Mouse (Mus musculus) megakaryocyte-erythroid progenitor cell, adult 5-6 weeks (primary cell): ENCODE measurements around the gene Olfr734. TPM values are rescaled to one million over a fixed set of nuclear protein-coding genes. Genes with fewer than 3 reads are reported as not detected.

Experiments used
- ATAC-seq: replicated peaks from 2 replicates; pipeline ENCODE4 v1.8.0; 2016; ENCODE audit warnings: mild to moderate bottlenecking, inconsistent platforms; ENCODE audit not compliant: severe bottlenecking, poor library complexity, low FRiP score, low TSS enrichment
- total RNA-seq, 2 experiments: library from RNA; stranded (forward) in 1 of 2; stranded (reverse) in 1 of 2; fragments of 200-1000, 215-1000 nt in 1 of 2; fragments of >200 nt in 1 of 2; fragmentation: Nextera tagmentation in 1 of 2; gene quantifications; 2 replicates each; pipeline ENCODE4 v1.2.3; 2014 to 2017

Gene Olfr734
- total RNA-seq (2014; fragmentation: Nextera tagmentation) (not detected in 2 replicates), total RNA-seq (2017) (not detected in 2 replicates)

- no peak for ATAC-seq
These were observed at the start of gene Olfr734 for GRCm38 (mm10) chr14:50326661-50327060. Gene Olfr734 (minus strand): TSS chr14:50326761.

GRCm38 (mm10) chr14:50363561-50363960 lies 37.0 kb upstream of the Olfr734 start:
- no peak for ATAC-seq

GRCm38 (mm10) chr14:50360480-50360879 lies 33.9 kb upstream of the Olfr734 start:
- no peak for ATAC-seq

- ATAC-seq: no peak
These were observed 31.0 kb upstream of the Olfr734 start, which contains the start of gene Tlr11 for GRCm38 (mm10) chr14:50357593-50357992. Gene Tlr11 (plus strand): TSS chr14:50357914.

- ATAC-seq: no peak
These were observed 30.2 kb upstream of the Olfr734 start for GRCm38 (mm10) chr14:50356725-50357124.

- no peak for ATAC-seq
These were observed 25.9 kb upstream of the Olfr734 start for GRCm38 (mm10) chr14:50352438-50352837.

GRCm38 (mm10) chr14:50348796-50349195 lies 22.2 kb upstream of the Olfr734 start, which contains the start of gene Olfr735:
Gene Olfr735 (minus strand): TSS chr14:50348872.
- no peak for ATAC-seq

GRCm38 (mm10) chr14:50301422-50301821 lies 25.1 kb downstream of the Olfr734 start, which contains the start of gene Olfr733:
Gene Olfr733 (minus strand): TSS chr14:50301522.
- ATAC-seq: no peak

GRCm38 (mm10) chr14:50284106-50284505 lies 42.5 kb downstream of the Olfr734 start, which contains the start of gene Olfr732:
Gene Olfr732 (minus strand): TSS chr14:50284206.
- ATAC-seq: no peak

Other genes starting within 250 kb of the Olfr734 start
- gene Olfr726, start 235.8 kb downstream of the Olfr734 start, total RNA-seq (2014; fragmentation: Nextera tagmentation): not detected in 2 replicates
- not detected in 2 replicates for gene Olfr726, start 235.8 kb downstream of the Olfr734 start, total RNA-seq (2017)
- gene Olfr727, start 203.6 kb downstream of the Olfr734 start, total RNA-seq (2014; fragmentation: Nextera tagmentation): not detected in 2 replicates
- gene Olfr727, start 203.6 kb downstream of the Olfr734 start, total RNA-seq (2017): not detected in 2 replicates
- not detected in 2 replicates for gene Olfr728, start 184.1 kb downstream of the Olfr734 start, total RNA-seq (2014; fragmentation: Nextera tagmentation)
- gene Olfr728, start 184.1 kb downstream of the Olfr734 start, total RNA-seq (2017): not detected in 2 replicates
- not detected in 2 replicates for gene Olfr729, start 173.9 kb downstream of the Olfr734 start, total RNA-seq (2014; fragmentation: Nextera tagmentation)
- not detected in 2 replicates for gene Olfr729, start 173.9 kb downstream of the Olfr734 start, total RNA-seq (2017)
- not detected in 2 replicates for gene Olfr730, start 138.6 kb downstream of the Olfr734 start, total RNA-seq (2014; fragmentation: Nextera tagmentation)
- not detected in 2 replicates for gene Olfr730, start 138.6 kb downstream of the Olfr734 start, total RNA-seq (2017)
- gene Olfr731, start 84.9 kb downstream of the Olfr734 start, total RNA-seq (2014; fragmentation: Nextera tagmentation): not detected in 2 replicates
- not detected in 2 replicates for gene Olfr731, start 84.9 kb downstream of the Olfr734 start, total RNA-seq (2017)
- gene Olfr732, start 42.6 kb downstream of the Olfr734 start, total RNA-seq (2014; fragmentation: Nextera tagmentation): not detected in 2 replicates
- gene Olfr732, start 42.6 kb downstream of the Olfr734 start, total RNA-seq (2017): not detected in 2 replicates
- gene Olfr733, start 25.2 kb downstream of the Olfr734 start, total RNA-seq (2014; fragmentation: Nextera tagmentation): not detected in 2 replicates
- gene Olfr733, start 25.2 kb downstream of the Olfr734 start, total RNA-seq (2017): not detected in 2 replicates
- gene Olfr735, start 22.1 kb upstream of the Olfr734 start, total RNA-seq (2014; fragmentation: Nextera tagmentation): not detected in 2 replicates
- not detected in 2 replicates for gene Olfr735, start 22.1 kb upstream of the Olfr734 start, total RNA-seq (2017)
- not detected in 2 replicates for gene Tlr11, start 31.2 kb upstream of the Olfr734 start, total RNA-seq (2014; fragmentation: Nextera tagmentation)
- gene Tlr11, start 31.2 kb upstream of the Olfr734 start, total RNA-seq (2017): 0.11 TPM in 1 of 2 replicates, not detected in the other
- not detected in 2 replicates for gene Olfr736, start 54.4 kb upstream of the Olfr734 start, total RNA-seq (2014; fragmentation: Nextera tagmentation)
- not detected in 2 replicates for gene Olfr736, start 54.4 kb upstream of the Olfr734 start, total RNA-seq (2017)
- not detected in 2 replicates for gene Olfr738, start 80.8 kb upstream of the Olfr734 start, total RNA-seq (2014; fragmentation: Nextera tagmentation)
- not detected in 2 replicates for gene Olfr738, start 80.8 kb upstream of the Olfr734 start, total RNA-seq (2017)
- gene Olfr739, start 91.9 kb upstream of the Olfr734 start, total RNA-seq (2014; fragmentation: Nextera tagmentation): not detected in 2 replicates
- not detected in 2 replicates for gene Olfr739, start 91.9 kb upstream of the Olfr734 start, total RNA-seq (2017)
- gene Olfr740, start 118.8 kb upstream of the Olfr734 start, total RNA-seq (2014; fragmentation: Nextera tagmentation): not detected in 2 replicates
- not detected in 2 replicates for gene Olfr740, start 118.8 kb upstream of the Olfr734 start, total RNA-seq (2017)
- not detected in 2 replicates for gene Olfr741, start 146.0 kb upstream of the Olfr734 start, total RNA-seq (2014; fragmentation: Nextera tagmentation)
- gene Olfr741, start 146.0 kb upstream of the Olfr734 start, total RNA-seq (2017): not detected in 2 replicates
- not detected in 2 replicates for gene Olfr742, start 176.8 kb upstream of the Olfr734 start, total RNA-seq (2014; fragmentation: Nextera tagmentation)
- gene Olfr742, start 176.8 kb upstream of the Olfr734 start, total RNA-seq (2017): not detected in 2 replicates
- not detected in 2 replicates for gene Olfr743, start 195.1 kb upstream of the Olfr734 start, total RNA-seq (2014; fragmentation: Nextera tagmentation)
- not detected in 2 replicates for gene Olfr743, start 195.1 kb upstream of the Olfr734 start, total RNA-seq (2017)